ENCODE assay signal across 22 mouse cellular contexts in genomic region chr6:27753290-27753829, GRCm38 (mm10).
DNase-seq lines count a peak whose midpoint lies in the region; ATAC-seq and TF ChIP-seq lines count a peak whose summit lies in the region.
"Had no signal": no experiment of that assay in that cellular context is flagged by ENCODE, and none has a peak within 500 bp of the region (broad histone marks: within the 10 kb centered on the region; RNA-seq: fewer than 3 reads in every experiment).

No protein-coding gene starts in this region.

- no peaks in the 10 kb centered on the region for H3K27me3 ChIP-seq in liver, adult 2 months (ENCODE audit: control insufficient read depth, insufficient read depth, low read length)
- no peaks in the 10 kb centered on the region for H3K27me3 ChIP-seq in liver, embryonic 12.5 days (replicated peaks)
- no peaks in the 10 kb centered on the region for H3K27me3 ChIP-seq in intestine, embryonic 15.5 days (replicated peaks)
- no peaks in the 10 kb centered on the region for H3K27me3 ChIP-seq in intestine, embryonic 16.5 days (replicated peaks; ENCODE audit: control insufficient read depth, insufficient read depth, low read length)
- no peaks in the 10 kb centered on the region for H3K27me3 ChIP-seq in intestine, postnatal 0 days (replicated peaks; ENCODE audit: control insufficient read depth, insufficient read depth, low read length)
- no peaks in the 10 kb centered on the region for H3K27me3 ChIP-seq in hindbrain, embryonic 14.5 days (ENCODE audit: control insufficient read depth, insufficient read depth, low read length)
- H3K27me3 ChIP-seq: CH12.LX, Patski had no signal

- H3K27ac ChIP-seq in liver, adult 2 months (replicated peaks; ENCODE audit: insufficient read depth, low read depth, low read length), result no peak overlapping the region
- no peak overlapping the region for H3K27ac ChIP-seq in liver, embryonic 12.5 days
- H3K27ac ChIP-seq in intestine, embryonic 15.5 days, result no peak overlapping the region
- H3K27ac ChIP-seq in intestine, embryonic 16.5 days (ENCODE audit: low read length), result no peak overlapping the region
- H3K27ac ChIP-seq in intestine, postnatal 0 days (ENCODE audit: low read depth, low read length), result no peak overlapping the region
- H3K27ac ChIP-seq in hindbrain, embryonic 14.5 days, result no peak overlapping the region

- TF ChIP-seq POLR2A in liver, adult 2 months (IDR thresholded peaks at IDR 0.05; ENCODE audit: extremely low read depth, insufficient read depth, low read length), result no peak

- H3K4me1 ChIP-seq in liver, adult 2 months (ENCODE audit: control insufficient read depth, insufficient read depth, low read length), result peaks cover 3% of the 10 kb centered on the region; the same call in 1 of the 2 replicates
- no peaks in the 10 kb centered on the region for H3K4me1 ChIP-seq in liver, embryonic 12.5 days
- no peaks in the 10 kb centered on the region for H3K4me1 ChIP-seq in intestine, embryonic 15.5 days (replicated peaks)
- no peaks in the 10 kb centered on the region for H3K4me1 ChIP-seq in intestine, embryonic 16.5 days (ENCODE audit: control insufficient read depth, insufficient read depth, low read length)
- no peaks in the 10 kb centered on the region for H3K4me1 ChIP-seq in intestine, postnatal 0 days (replicated peaks; ENCODE audit: control insufficient read depth, insufficient read depth, low read length)
- no peaks in the 10 kb centered on the region for H3K4me1 ChIP-seq in hindbrain, embryonic 14.5 days (replicated peaks; ENCODE audit: control insufficient read depth, insufficient read depth, low read length)

- no peak overlapping the region for H3K4me3 ChIP-seq in liver, adult 2 months (ENCODE audit: insufficient read depth, low read depth, low read length)
- H3K4me3 ChIP-seq in liver, embryonic 12.5 days, result no peak overlapping the region
- H3K4me3 ChIP-seq in intestine, embryonic 15.5 days (replicated peaks), result no peak overlapping the region
- H3K4me3 ChIP-seq in intestine, embryonic 16.5 days (ENCODE audit: low read length), result no peak overlapping the region
- H3K4me3 ChIP-seq in intestine, postnatal 0 days (ENCODE audit: low read depth, low read length), result no peak overlapping the region
- no peak overlapping the region for H3K4me3 ChIP-seq in hindbrain, embryonic 14.5 days (replicated peaks; ENCODE audit: low read length)

- TF ChIP-seq CTCF in liver, adult 2 months (IDR thresholded peaks at IDR 0.05; ENCODE audit: low read depth, low read length), result no peak
- no peak for TF ChIP-seq CTCF in intestine, postnatal 0 days (IDR thresholded peaks at IDR 0.05; ENCODE audit: low read depth)

- DNase-seq in liver, adult 2 months (ENCODE audit: extremely low read depth, low read depth, low spot score), result peak; percentile 54
- no peak for DNase-seq in hindbrain, embryonic 14.5 days (ENCODE audit: low spot score)
- no peak for DNase-seq in ovary, postnatal 36 days (ENCODE audit: low spot score)
- DNase-seq in left cerebral cortex, postnatal 14 days (ENCODE audit: low spot score in 2 of 2), result no peak
- DNase-seq: adrenal gland, adult 2 months; adrenal gland, adult 8-10 months; adrenal gland, postnatal 10 days; adrenal gland, postnatal 14 days; adrenal gland, postnatal 25 days; adrenal gland, postnatal 36 days; B cell, adult 2 months; cerebellum, adult 11 months; cerebellum, adult 11-12 months had no signal

- intact Hi-C loops in left cerebral cortex, postnatal 14 days (cut with DNase I), result no loop called here

- 26% methylated on average over 2 of the region's 2 CpGs for WGBS in liver, adult 2 months
- 77% methylated on average over 2 of the region's 2 CpGs for WGBS in liver, embryonic 12.5 days (ENCODE audit: insufficient replicate concordance)
- WGBS in intestine, embryonic 15.5 days, result 52% methylated on average over 2 of the region's 2 CpGs
- 70% methylated on average over 2 of the region's 2 CpGs for WGBS in intestine, embryonic 16.5 days
- WGBS in intestine, postnatal 0 days, result 31% methylated on average over 2 of the region's 2 CpGs
- 93% methylated on average over 2 of the region's 2 CpGs for WGBS in hindbrain, embryonic 14.5 days

- ATAC-seq in liver, embryonic 12.5 days, result no peak
- ATAC-seq in intestine, embryonic 15.5 days, result peak; percentile 93
- ATAC-seq in intestine, embryonic 16.5 days, result peak; percentile 98
- ATAC-seq in intestine, postnatal 0 days, result peak; percentile 98
- no peak for ATAC-seq in hindbrain, embryonic 14.5 days (ENCODE audit: low FRiP score)
- ATAC-seq: activated CD4-positive, CD25-positive, alpha-beta regulatory T cell, adult 4 months; CD4-positive, CD25-positive, alpha-beta regulatory T cell, adult 4 months; Patski had no signal

- H3K36me3 ChIP-seq in liver, adult 2 months (ENCODE audit: control insufficient read depth, insufficient read depth, low read length), result no peaks in the 10 kb centered on the region
- H3K36me3 ChIP-seq in liver, embryonic 12.5 days, result no peaks in the 10 kb centered on the region
- no peaks in the 10 kb centered on the region for H3K36me3 ChIP-seq in intestine, embryonic 15.5 days
- no peaks in the 10 kb centered on the region for H3K36me3 ChIP-seq in intestine, embryonic 16.5 days (ENCODE audit: control insufficient read depth, insufficient read depth, low read length)
- no peaks in the 10 kb centered on the region for H3K36me3 ChIP-seq in intestine, postnatal 0 days (ENCODE audit: control insufficient read depth, insufficient read depth)
- H3K36me3 ChIP-seq in hindbrain, embryonic 14.5 days (replicated peaks; ENCODE audit: control insufficient read depth, insufficient read depth), result no peaks in the 10 kb centered on the region
- H3K36me3 ChIP-seq: G1E had no signal

- no peaks in the 10 kb centered on the region for H3K79me2 ChIP-seq in liver, adult 2 months (ENCODE audit: control insufficient read depth, insufficient read depth, low read length)

- H3K9ac ChIP-seq in liver, adult 2 months (ENCODE audit: low read depth, low read length), result no peak overlapping the region
- no peak overlapping the region for H3K9ac ChIP-seq in liver, embryonic 12.5 days
- H3K9ac ChIP-seq in intestine, embryonic 15.5 days, result no peak overlapping the region
- no peak overlapping the region for H3K9ac ChIP-seq in intestine, embryonic 16.5 days (ENCODE audit: low read depth, low read length)
- no peak overlapping the region for H3K9ac ChIP-seq in intestine, postnatal 0 days (ENCODE audit: low read depth, low read length)
- no peak overlapping the region for H3K9ac ChIP-seq in hindbrain, embryonic 14.5 days

- H3K4me2 ChIP-seq in liver, embryonic 12.5 days, result no peak overlapping the region
- no peak overlapping the region for H3K4me2 ChIP-seq in intestine, embryonic 15.5 days (replicated peaks)
- H3K4me2 ChIP-seq in intestine, embryonic 16.5 days (ENCODE audit: low read depth, low read length), result no peak overlapping the region
- H3K4me2 ChIP-seq in intestine, postnatal 0 days (replicated peaks; ENCODE audit: low read depth), result no peak overlapping the region
- no peak overlapping the region for H3K4me2 ChIP-seq in hindbrain, embryonic 14.5 days (replicated peaks)

- H3K9me3 ChIP-seq in liver, embryonic 12.5 days (replicated peaks), result no peaks in the 10 kb centered on the region
- H3K9me3 ChIP-seq in intestine, embryonic 15.5 days, result no peaks in the 10 kb centered on the region
- no peaks in the 10 kb centered on the region for H3K9me3 ChIP-seq in intestine, embryonic 16.5 days (ENCODE audit: control insufficient read depth, low read length)
- no peaks in the 10 kb centered on the region for H3K9me3 ChIP-seq in intestine, postnatal 0 days (ENCODE audit: control insufficient read depth)
- no peaks in the 10 kb centered on the region for H3K9me3 ChIP-seq in hindbrain, embryonic 14.5 days (ENCODE audit: control insufficient read depth, low read length)
- H3K9me3 ChIP-seq: G1E had no signal

Comparison
In these comparisons a context has a peak if more than half of its experiments do, and no peak if none do; other contexts are left out.
1. ATAC-seq: peak in intestine, embryonic 15.5 days (single experiment), intestine, embryonic 16.5 days (single experiment) and intestine, postnatal 0 days (single experiment); none in liver, embryonic 12.5 days (single experiment) and hindbrain, embryonic 14.5 days (single experiment).